ENCODE assay signal across 15 mouse cellular contexts in the genomic region with DNA sequence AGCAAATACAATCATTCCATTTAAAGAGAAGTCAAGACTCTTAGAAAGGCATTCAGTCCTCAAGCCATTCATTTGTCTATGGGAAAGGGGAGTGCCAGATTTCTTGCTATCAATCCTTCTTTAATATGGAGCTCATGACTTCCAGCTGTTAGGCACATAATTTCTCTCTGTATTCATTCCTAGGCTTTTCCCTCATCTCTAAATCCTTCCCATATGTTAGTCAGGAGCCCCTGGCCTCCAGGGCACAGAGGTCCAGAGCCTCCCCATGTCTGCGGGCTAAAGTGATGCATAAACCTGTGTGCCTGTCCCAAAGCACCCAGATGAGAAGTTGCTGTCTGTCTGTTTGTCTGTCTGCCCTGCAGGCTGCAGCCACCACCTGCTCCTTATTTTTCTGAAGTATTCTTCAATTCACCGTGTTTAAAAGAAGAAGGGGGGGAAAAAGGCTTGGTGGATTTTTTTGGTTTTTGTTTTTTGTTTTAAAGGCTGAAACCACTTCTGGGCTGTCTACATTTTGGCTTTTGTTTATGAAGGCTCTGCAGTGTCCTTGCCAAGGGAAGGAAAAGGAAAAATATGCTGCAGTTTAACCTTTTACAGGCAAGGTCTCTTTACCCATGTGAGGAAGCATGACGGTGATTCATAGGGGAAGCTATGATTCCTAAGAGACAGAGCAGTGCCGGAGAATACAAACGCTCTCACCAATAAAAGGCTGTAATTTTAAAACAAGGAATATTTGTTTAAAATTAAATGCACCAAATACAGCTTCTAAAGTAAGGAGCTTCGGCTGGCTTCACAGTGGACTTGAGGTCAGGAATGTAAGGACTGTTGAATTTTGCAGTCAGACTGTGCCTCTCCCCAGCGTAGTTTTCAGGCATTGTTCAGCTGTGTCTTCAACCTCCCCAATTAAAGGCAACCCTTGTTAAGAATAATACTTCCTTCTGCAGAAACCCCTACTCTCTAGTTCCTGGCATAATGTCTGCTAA.
A peak's percentile ranks its signal among the peaks of the same experiment; 100 is the strongest.
DNase-seq lines count a peak whose midpoint lies in the region; ATAC-seq lines count a peak whose summit lies in the region.
"Had no signal": no experiment of that assay in that cellular context is flagged by ENCODE, and none has a peak within 500 bp of the region (broad histone marks: within the 10 kb centered on the region; RNA-seq: fewer than 3 reads in every experiment).

No protein-coding gene starts in this region.

- peaks cover 5% of the 10 kb centered on the region; the same call in 1 of the 2 replicates for H3K4me1 ChIP-seq in intestine, embryonic 16.5 days (ENCODE audit: control insufficient read depth, insufficient read depth, low read length)
- H3K4me1 ChIP-seq in intestine, embryonic 15.5 days (replicated peaks) = peaks cover 3% of the 10 kb centered on the region; the same call in 1 of the 2 replicates
- peaks cover 3% of the 10 kb centered on the region for H3K4me1 ChIP-seq in embryonic facial prominence, embryonic 11.5 days (ENCODE audit: control insufficient read depth, insufficient read depth, low read length)
- H3K4me1 ChIP-seq in limb, embryonic 13.5 days = peaks cover 10% of the 10 kb centered on the region
- H3K4me1 ChIP-seq: heart, embryonic 15.5 days had no signal

- H3K4me3 ChIP-seq in intestine, embryonic 16.5 days (ENCODE audit: low read length) = no peak overlapping the region
- H3K4me3 ChIP-seq in intestine, embryonic 15.5 days (replicated peaks) = no peak overlapping the region
- H3K4me3 ChIP-seq in embryonic facial prominence, embryonic 11.5 days (ENCODE audit: low read depth, low read length) = no peak overlapping the region
- no peak overlapping the region for H3K4me3 ChIP-seq in limb, embryonic 13.5 days
- H3K4me3 ChIP-seq: heart, embryonic 15.5 days; myocyte had no signal

- no peaks in the 10 kb centered on the region for H3K9me3 ChIP-seq in intestine, embryonic 16.5 days (ENCODE audit: control insufficient read depth, low read length)
- no peaks in the 10 kb centered on the region for H3K9me3 ChIP-seq in intestine, embryonic 15.5 days
- no peaks in the 10 kb centered on the region for H3K9me3 ChIP-seq in embryonic facial prominence, embryonic 11.5 days (replicated peaks; ENCODE audit: control insufficient read depth, low read length)
- no peaks in the 10 kb centered on the region for H3K9me3 ChIP-seq in limb, embryonic 13.5 days
- H3K9me3 ChIP-seq: heart, embryonic 15.5 days had no signal

- no peaks in the 10 kb centered on the region for H3K36me3 ChIP-seq in intestine, embryonic 16.5 days (ENCODE audit: control insufficient read depth, insufficient read depth, low read length)
- no peaks in the 10 kb centered on the region for H3K36me3 ChIP-seq in intestine, embryonic 15.5 days
- H3K36me3 ChIP-seq in embryonic facial prominence, embryonic 11.5 days (replicated peaks; ENCODE audit: control insufficient read depth, insufficient read depth, low read depth, low read length) = no peaks in the 10 kb centered on the region
- H3K36me3 ChIP-seq in limb, embryonic 13.5 days = no peaks in the 10 kb centered on the region
- H3K36me3 ChIP-seq: heart, embryonic 15.5 days had no signal

- no peak for ATAC-seq in intestine, embryonic 16.5 days
- ATAC-seq in intestine, embryonic 15.5 days = no peak
- peak; percentile 56; the same call in 1 of the 2 replicates for ATAC-seq in embryonic facial prominence, embryonic 11.5 days (replicated peaks; ENCODE audit: insufficient number of reproducible peaks, low FRiP score, low TSS enrichment, low read depth)
- peak; percentile 70 for ATAC-seq in limb, embryonic 13.5 days (ENCODE audit: low FRiP score, low read depth)
- ATAC-seq: inflammation-experienced regulatory T-cells, adult 6 months had no signal

- no peak overlapping the region for H3K9ac ChIP-seq in intestine, embryonic 16.5 days (ENCODE audit: low read depth, low read length)
- no peak overlapping the region for H3K9ac ChIP-seq in intestine, embryonic 15.5 days
- no peak overlapping the region for H3K9ac ChIP-seq in embryonic facial prominence, embryonic 11.5 days (replicated peaks; ENCODE audit: low read length)
- no peak overlapping the region for H3K9ac ChIP-seq in limb, embryonic 13.5 days
- H3K9ac ChIP-seq: heart, embryonic 15.5 days had no signal

- peak overlapping the region; percentile 19; the same call in 1 of the 2 replicates for H3K4me2 ChIP-seq in intestine, embryonic 16.5 days (ENCODE audit: low read depth, low read length)
- no peak overlapping the region for H3K4me2 ChIP-seq in intestine, embryonic 15.5 days (replicated peaks)
- no peak overlapping the region for H3K4me2 ChIP-seq in embryonic facial prominence, embryonic 11.5 days (ENCODE audit: low read depth, low read length)
- 0 out of 2 replicates have a peak overlapping the region, but pooled peaks have one; percentile 3 for H3K4me2 ChIP-seq in limb, embryonic 13.5 days (replicated peaks)
- H3K4me2 ChIP-seq: heart, embryonic 15.5 days had no signal

- whole genome bisulfite sequencing in intestine, embryonic 16.5 days = 43% methylated on average over 7 of the region's 7 CpGs
- 32% methylated on average over 7 of the region's 7 CpGs for WGBS in intestine, embryonic 15.5 days
- WGBS in embryonic facial prominence, embryonic 11.5 days = 27% methylated on average over 7 of the region's 7 CpGs
- whole genome bisulfite sequencing in limb, embryonic 13.5 days = 23% methylated on average over 7 of the region's 7 CpGs

- no peak overlapping the region for H3K27ac ChIP-seq in intestine, embryonic 16.5 days (ENCODE audit: low read length)
- no peak overlapping the region for H3K27ac ChIP-seq in intestine, embryonic 15.5 days
- peak overlapping the region; percentile 3; the same call in 1 of the 2 replicates for H3K27ac ChIP-seq in embryonic facial prominence, embryonic 11.5 days (replicated peaks; ENCODE audit: low read depth, low read length)
- peak overlapping the region; percentile 72 for H3K27ac ChIP-seq in limb, embryonic 13.5 days
- H3K27ac ChIP-seq: heart, embryonic 15.5 days had no signal

- H3K27me3 ChIP-seq in intestine, embryonic 16.5 days (replicated peaks; ENCODE audit: control insufficient read depth, insufficient read depth, low read length) = no peaks in the 10 kb centered on the region
- H3K27me3 ChIP-seq in intestine, embryonic 15.5 days (replicated peaks) = no peaks in the 10 kb centered on the region
- no peaks in the 10 kb centered on the region for H3K27me3 ChIP-seq in embryonic facial prominence, embryonic 11.5 days (ENCODE audit: control insufficient read depth, insufficient read depth, low read length)
- H3K27me3 ChIP-seq in limb, embryonic 13.5 days = no peaks in the 10 kb centered on the region
- H3K27me3 ChIP-seq: CH12.LX; heart, embryonic 15.5 days had no signal

- peak; percentile 45 for DNase-seq in embryo, embryonic 10.5 days (ENCODE audit: low spot score)
- peak; percentile 77 for DNase-seq in embryonic facial prominence, embryonic 11.5 days (ENCODE audit: low spot score)
- DNase-seq in MN1 (ENCODE audit: low spot score) (no peak), liver (no peak)
- no peak for DNase-seq in gastrocnemius, adult 18-20 months (ENCODE audit: low spot score)
- DNase-seq: adrenal gland, adult 8-10 months; gastrocnemius, postnatal 36 days; lung, postnatal 4 days had no signal

Comparison
In these comparisons a context has a peak if more than half of its experiments do, and no peak if none do; other contexts are left out.
1. H3K4me2 ChIP-seq: peak in intestine, embryonic 16.5 days (single experiment) and limb, embryonic 13.5 days (single experiment); none in intestine, embryonic 15.5 days (single experiment) and embryonic facial prominence, embryonic 11.5 days (single experiment).
2. ATAC-seq: peak in embryonic facial prominence, embryonic 11.5 days (single experiment) and limb, embryonic 13.5 days (single experiment); none in intestine, embryonic 16.5 days (single experiment) and intestine, embryonic 15.5 days (single experiment).
3. H3K27ac ChIP-seq: peak in embryonic facial prominence, embryonic 11.5 days (single experiment) and limb, embryonic 13.5 days (single experiment); none in intestine, embryonic 16.5 days (single experiment) and intestine, embryonic 15.5 days (single experiment).
4. DNase-seq: peak in embryo, embryonic 10.5 days (single experiment) and embryonic facial prominence, embryonic 11.5 days (single experiment); none in MN1 (single experiment), gastrocnemius, adult 18-20 months (single experiment) and liver (single experiment).